Mouse (Mus musculus) spleen, adult 18-20 months (tissue): ENCODE results near the gene Tgm4.

Experiments used
- DNase-seq, 2 experiments: peaks; one replicate each; pipeline ENCODE4 v3.0.0; 2022; ENCODE audit warnings: mixed read lengths in 2 of 2

Gene Tgm4

DNA sequence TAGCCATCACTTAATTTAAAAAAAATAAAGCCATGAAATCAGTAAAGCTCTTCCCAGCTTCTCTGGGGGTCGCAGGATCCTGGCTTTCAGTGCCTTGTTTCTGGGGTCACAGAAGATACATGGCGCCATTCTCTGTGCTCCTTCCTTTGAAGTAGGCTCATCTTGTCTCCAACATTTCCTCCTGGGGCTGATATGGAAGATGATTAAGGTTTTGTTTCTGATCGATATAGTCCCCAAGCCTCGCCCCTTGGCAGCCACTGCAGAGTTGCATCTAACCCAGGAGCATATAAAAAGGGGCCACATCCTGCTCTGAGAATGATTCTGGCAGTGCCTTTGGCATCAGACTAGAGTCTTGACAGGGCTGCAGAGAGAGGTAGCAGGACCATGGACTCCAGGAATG, at the start of gene Tgm4:
TSS of gene Tgm4 (plus strand) at position 301 of the 400 bp plus-strand sequence.
- no peak for DNase-seq

GRCm38 (mm10) chr9:122998406-122999192, 35.9 kb upstream of the Tgm4 start:
- no peak for DNase-seq

- DNase-seq, result no peak
Measured at GRCm38 (mm10) chr9:122999193-122999586, 35.3 kb upstream of the Tgm4 start.

DNA sequence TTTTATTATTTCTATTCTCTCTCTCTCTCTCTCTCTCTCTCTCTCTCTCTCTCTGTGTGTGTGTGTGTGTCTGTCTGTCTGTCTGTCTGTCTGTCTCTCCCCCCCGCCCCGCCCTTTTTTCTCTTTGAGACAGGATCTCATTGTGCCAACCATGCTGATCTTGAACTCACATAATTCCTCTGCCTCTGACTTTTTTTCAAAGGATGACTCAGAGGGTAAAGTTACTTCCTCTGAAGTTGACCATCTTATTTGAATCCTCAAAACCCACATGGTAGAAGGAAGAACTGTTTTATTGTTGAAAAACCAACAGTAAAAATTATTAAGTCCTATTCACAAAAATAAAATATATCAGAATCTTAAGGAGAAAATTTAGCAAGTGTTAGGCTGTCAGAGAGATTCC, 29.8 kb upstream of the Tgm4 start:
- no peak for DNase-seq

DNA sequence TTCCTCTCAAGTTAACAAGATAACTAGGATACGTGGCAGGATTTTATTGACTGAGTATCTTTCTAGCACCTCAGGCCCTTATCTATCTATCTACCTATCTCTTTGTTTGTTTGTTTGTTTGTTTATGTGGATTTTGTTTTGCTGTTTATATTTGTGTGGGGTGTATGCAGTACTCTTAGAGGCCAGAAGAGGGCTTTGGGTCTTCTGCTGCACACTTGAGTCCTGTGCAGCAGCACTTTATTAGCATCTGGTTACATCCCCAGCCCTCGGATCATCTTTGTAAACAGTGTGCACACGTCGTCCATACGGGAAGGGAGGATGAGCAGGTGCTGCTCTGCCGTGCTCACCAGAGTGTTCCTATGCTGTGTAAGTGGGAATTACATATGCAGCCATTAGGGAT, 28.5 kb upstream of the Tgm4 start:
- no peak for DNase-seq

GRCm38 (mm10) chr9:123020995-123021631, 13.4 kb upstream of the Tgm4 start, which contains the start of gene Tmem42:
Gene Tmem42, plus strand, starts transcription at chr9:123021326.
- peak; percentile 79 to 84 for DNase-seq

DNA sequence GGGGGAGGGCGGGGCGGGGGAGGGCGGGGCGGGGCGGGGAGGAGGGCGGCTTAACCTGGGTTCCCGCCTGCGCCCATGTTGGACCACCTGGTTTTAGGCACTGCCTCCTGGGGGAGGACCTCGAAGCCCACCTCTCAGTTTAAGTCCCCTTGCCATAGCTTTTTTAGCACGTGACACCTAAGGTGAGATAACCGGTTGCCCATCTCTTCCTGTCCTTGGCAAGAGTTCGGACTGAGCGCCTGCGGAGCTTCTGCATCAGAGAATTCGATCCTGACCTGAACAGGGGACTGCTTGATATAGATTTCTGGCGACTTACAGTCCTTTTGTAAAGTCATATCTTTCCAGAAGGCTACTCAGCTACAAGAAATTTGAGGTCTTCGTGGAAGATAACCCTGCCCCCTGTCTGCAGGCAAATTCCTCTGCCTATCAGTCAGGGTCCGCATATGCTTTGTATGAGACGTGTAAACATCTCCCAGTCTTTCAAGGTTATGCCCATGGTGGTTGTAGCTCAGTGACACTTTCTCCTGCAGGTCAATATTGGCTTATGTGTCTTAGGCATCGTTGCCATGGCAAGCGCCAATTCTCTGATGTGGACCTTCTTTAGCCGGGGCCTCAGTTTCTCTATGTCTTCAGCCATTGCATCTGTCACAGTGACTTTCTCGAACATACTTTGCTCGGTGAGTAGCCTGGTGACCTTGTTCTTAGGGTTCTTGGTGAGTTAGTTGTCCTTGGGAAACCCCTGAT, 12.7 kb upstream of the Tgm4 start:
- peak in 1 of 2 experiments; percentile 4 for DNase-seq

DNA sequence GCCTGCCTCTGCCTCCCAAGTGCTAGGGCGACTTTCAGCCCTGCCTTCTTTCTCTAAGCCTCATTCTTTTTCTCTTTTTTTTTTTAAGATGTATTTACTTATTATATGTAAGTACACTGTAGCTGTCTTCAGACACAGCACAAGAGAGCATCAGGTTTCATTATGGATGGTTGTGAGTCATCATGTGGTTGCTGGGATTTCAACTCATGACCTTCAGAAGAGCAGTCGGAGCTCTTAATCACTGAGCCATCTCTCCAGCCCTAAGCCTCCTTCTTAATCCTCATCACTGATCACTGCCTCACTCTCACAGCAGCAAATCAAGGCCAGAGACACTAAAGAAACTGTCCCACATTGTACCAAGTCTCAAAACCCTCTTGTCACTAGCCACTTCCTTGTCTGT, 10.3 kb upstream of the Tgm4 start:
- no peak for DNase-seq

DNA sequence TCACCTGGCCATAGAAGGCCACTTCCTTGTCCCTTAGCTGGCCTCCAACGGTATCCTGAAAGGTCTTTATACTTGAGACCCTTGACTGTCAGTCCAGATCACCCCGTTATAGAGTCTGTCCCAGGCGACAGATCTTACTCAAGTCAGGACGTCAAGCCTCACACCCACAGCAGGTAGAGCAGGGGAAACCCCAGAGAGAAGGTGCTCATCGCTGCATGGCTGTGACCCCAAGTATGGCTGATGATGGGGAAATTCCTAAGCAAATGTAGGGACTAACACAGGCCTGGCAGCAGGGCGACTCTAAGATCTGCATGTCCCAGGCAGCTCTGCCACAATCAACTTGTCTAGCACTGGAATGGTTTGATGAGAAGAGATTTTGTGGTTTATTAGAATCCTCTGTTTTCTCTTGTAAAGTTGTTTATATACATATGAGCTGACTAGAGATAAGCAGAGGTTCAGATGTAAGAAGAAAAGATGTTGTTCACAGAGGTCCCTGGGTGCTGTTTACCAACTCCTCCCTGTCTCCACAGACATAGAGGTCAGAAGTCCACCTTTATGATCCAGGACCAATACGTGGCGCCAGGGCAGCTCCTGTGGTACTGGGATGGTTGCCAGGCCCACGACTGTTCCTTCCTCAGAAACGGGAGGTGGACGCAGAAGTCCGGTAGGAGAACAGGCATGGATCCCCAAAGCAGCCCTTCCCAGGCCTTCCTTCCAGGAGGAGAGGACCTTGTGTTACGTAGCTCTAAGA, 2.9 kb upstream of the Tgm4 start:
- DNase-seq, result no peak

- no peak for DNase-seq
Measured at GRCm38 (mm10) chr9:123047665-123048064, 13.1 kb downstream of the Tgm4 start.

DNA sequence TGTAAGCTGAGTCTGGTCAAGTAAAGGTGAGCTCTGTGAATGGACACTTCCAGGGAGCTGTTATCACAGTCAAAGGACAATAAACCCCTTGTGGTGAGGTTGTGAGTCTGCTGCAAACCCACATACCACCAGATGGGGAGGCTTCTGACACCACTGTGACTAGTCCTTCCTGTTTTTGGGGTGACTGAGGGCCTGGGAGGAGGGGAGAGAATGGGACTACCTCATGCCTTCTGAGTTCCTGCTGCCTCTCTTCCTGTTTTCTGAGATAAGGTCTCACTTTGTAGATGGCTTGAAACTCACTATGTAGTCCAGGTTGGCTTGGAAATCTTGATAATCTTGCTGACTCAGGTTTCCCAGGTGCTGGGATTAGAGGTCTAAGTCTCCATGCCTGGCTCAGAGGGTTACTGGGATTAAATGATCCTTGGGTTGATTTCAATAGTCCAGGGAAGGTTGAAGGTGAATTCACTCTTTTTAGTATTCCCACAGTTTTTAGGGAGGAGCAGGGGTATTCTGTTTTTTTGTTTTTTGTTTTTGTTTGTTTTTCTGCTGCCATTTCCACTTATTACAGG, 24.3 kb downstream of the Tgm4 start:
- DNase-seq, result no peak

DNA sequence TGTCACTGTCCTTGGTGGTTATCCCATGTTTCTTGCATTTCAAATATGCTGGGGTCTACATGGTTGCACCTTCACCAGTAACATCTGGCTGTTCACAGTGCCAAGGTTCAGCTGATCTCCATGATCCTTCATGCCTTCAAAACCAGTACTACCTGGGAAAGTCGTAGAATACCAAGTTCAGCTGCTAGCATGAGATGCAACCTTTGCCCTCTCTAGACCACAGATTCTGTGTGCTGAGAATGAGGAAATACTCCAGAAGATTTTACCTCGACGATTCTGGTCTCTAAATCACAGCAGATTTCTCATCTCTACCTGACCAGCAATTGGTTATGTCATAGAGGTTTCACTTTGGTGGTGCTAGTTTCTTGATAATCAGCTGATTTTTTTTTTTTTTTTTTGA, 25.6 kb downstream of the Tgm4 start:
- no peak for DNase-seq

DNA sequence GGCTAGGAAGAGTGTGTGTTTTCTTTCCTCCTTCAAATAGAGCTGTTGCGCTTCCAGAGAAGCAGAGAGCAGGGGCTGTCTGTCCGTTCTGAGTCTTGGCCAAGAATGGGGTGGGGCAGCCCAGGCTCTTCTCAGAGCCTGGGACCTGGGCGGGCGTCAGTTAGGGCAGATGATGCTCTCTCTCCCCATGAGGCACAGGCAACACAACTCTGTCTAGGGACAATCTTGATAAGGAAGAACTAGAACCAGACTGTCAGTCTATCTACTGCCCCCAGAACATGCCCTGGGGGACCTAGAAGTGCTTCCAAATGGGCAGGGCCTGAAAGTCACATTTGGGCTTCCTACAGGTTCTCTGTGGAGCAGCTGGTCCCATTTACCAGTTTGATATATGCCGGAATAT, 44.6 kb downstream of the Tgm4 start:
- no peak for DNase-seq

DNA sequence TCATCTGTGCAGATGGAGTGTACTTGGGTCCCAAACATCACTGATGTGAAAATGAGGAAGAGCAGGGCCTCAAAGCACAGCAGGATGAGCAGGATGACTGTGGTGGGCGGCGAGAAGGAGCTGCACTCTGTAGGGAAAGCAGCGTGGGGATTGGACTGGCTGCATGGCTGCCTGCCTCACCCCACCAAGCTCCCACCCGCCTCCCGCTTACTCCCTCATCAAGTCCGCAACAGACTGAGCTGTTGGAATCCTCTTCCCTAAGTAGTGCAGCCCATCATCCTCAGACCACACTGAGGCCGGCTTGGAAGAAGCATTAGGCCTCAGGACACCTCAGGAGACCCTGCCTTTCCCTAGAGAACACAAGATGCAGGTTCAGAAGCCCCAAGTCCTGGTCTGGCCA, 45.8 kb downstream of the Tgm4 start:
- no peak for DNase-seq

GRCm38 (mm10) chr9:123080796-123081195, 46.3 kb downstream of the Tgm4 start:
- DNase-seq, result no peak

DNA sequence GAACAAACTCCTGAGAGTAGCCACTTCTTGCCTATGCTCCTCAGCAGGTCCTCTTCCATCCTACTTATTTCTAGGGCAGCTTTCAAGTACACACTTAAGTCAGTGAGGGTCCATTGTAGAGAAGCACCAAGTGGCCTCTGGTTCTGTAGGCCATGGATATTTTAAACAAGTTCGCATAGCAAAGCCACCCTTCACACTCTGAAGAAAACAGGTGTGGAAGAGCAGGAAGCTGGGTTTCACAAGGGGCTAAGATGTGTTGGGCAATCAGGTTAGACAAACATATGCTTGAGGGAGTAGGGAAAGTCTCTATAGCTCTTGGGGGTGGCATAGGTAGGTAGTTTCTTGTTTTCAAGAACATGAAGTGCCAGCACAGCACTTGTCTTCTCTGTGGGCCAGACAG, 50.8 kb downstream of the Tgm4 start:
- no peak for DNase-seq

GRCm38 (mm10) chr9:123087558-123087957, 53.0 kb downstream of the Tgm4 start:
- DNase-seq, result no peak

GRCm38 (mm10) chr9:123090844-123091243, 56.3 kb downstream of the Tgm4 start:
- no peak for DNase-seq

GRCm38 (mm10) chr9:123099631-123100455, 65.3 kb downstream of the Tgm4 start:
- DNase-seq, result no peak

- no peak for DNase-seq
Measured at GRCm38 (mm10) chr9:123103425-123103824, 68.9 kb downstream of the Tgm4 start.

- no peak for DNase-seq
Measured at GRCm38 (mm10) chr9:123104362-123104761, 69.8 kb downstream of the Tgm4 start.

DNA sequence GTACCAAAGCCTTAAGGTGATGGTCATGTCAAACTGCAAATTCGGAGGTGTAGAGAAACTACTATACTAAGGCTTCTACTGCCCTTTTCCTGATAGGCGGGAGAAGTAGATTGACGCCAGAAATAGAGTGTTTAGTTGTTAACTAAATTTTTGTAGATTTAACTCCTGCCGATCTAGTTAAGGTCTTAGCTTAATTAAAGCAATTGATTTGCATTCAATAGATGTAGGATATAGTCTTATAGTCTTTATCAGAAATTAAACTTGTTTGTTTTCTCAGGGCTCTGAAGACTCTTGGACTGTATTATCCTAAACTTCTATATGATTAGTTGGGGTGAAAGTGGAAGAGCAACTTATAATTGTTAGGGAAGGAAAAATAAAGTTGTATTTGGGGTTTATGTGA, 72.7 kb downstream of the Tgm4 start:
- no peak for DNase-seq
